Mouse (Mus musculus) liver, embryonic 14.5 days (tissue): Measurements from ENCODE around the gene Serping1.
A peak's percentile ranks its signal among the peaks of the same experiment; 100 is the strongest.

Experiments used
- CTCF ChIP-seq: IDR thresholded peaks from 2 replicates; pipeline ENCODE4 v1.5.1; 2016; ENCODE audit warnings: antibody characterized with exemption, low read depth, control low read depth
- EP300 ChIP-seq: IDR thresholded peaks from 2 replicates; pipeline ENCODE4 v1.6.1; 2016; ENCODE audit warnings: antibody characterized with exemption, low read depth

DNA sequence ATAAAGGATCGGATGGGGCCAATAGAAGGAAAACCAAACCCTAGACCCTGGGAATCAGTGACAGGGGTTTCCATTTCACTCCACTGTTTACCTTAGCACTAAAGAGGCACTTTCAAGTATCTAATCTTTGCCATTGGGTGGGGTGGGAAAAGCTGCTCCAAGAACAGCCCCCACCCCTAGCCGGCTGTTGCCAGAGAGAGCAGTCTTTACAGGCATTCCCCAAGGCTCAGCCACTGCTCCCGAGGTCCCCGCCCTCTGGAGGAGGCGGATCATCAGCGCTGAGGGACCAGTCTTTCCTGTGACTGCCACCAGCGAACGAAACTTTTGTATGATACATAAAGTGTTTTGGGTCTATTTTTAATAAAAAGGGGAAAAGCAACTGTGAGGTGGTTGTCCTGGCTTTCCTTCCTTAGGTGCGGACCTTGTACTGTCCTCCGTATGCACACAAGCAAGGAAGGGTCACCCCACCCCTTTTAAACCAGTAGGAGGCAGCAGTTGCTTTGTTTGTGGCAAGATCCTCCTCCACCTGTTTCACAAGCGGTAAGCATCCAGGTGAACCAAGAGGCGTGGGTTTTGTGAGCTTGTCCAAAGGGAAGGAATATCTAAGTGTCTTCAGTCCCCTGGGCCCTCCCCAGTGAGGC, 36.9 kb downstream of the Serping1 start:
- no peak for TF ChIP-seq EP300
- TF ChIP-seq CTCF, result peak; percentile 79
